Mouse (Mus musculus) CH12.LX (cell line): Measurements from ENCODE around the gene Hist1h4n. TPM values are rescaled to one million over a fixed set of nuclear protein-coding genes. Genes with fewer than 3 reads are reported as not detected.
"Not testable (repeated sequence)": the region's sequence is repeated elsewhere in the genome, so short reads cannot be mapped to it uniquely, and the experiment has no call there.

ENCODE experiments used
- DNase-seq: peaks from one replicate; pipeline ENCODE4 v3.0.0-alpha.2; 2013; ENCODE audit errors: extremely low read depth
- H3K27ac ChIP-seq: 2 replicates; pipeline ENCODE4 v1.5.1; 2012; ENCODE audit warnings: low read depth, mild to moderate bottlenecking, control low read depth, moderate library complexity; ENCODE audit not compliant: insufficient read depth
- H3K27me3 ChIP-seq: replicated peaks from 2 replicates; pipeline ENCODE3; 2012; ENCODE audit warnings: inconsistent platforms
- H3K36me3 ChIP-seq, 2 experiments: replicated peaks in 1 of 2; 2 replicates each; pipeline versions ENCODE3 to v1.6.1; 2012; ENCODE audit warnings: inconsistent platforms in 1 of 2, low read length in 1 of 2, mild to moderate bottlenecking in 1 of 2, mixed read lengths in 1 of 2, moderate library complexity in 1 of 2; ENCODE audit not compliant: control insufficient read depth in 1 of 2, insufficient read depth in 1 of 2
- H3K4me1 ChIP-seq, 2 experiments: 2 replicates each; pipeline ENCODE4 v1.6.1; 2012; ENCODE audit warnings: inconsistent platforms in 1 of 2, moderate library complexity in 1 of 2; ENCODE audit not compliant: insufficient read depth in 2 of 2, control insufficient read depth in 1 of 2
- H3K4me2 ChIP-seq: 2 replicates; pipeline ENCODE4 v1.6.1; 2012; ENCODE audit warnings: low read depth, mild to moderate bottlenecking, control low read depth; ENCODE audit not compliant: poor library complexity, insufficient read depth, severe bottlenecking
- H3K4me3 ChIP-seq, 3 experiments: fragments of 150-350 bp in 1 of 3; sonication (generic) in 1 of 3; replicated peaks in 1 of 3; 2 replicates each; pipeline versions ENCODE3 to v1.5.1; 2011 to 2012; ENCODE audit warnings: low read depth in 2 of 3, low read length in 2 of 3, mild to moderate bottlenecking in 2 of 3, moderate library complexity in 2 of 3, control low read depth in 1 of 3, improper control_type of control experiment in 1 of 3, inconsistent platforms in 1 of 3, mixed read lengths in 1 of 3; ENCODE audit not compliant: poor library complexity in 1 of 3
- H3K79me2 ChIP-seq: replicated peaks from 2 replicates; pipeline ENCODE4 v1.6.1; 2012; ENCODE audit warnings: mild to moderate bottlenecking, moderate library complexity; ENCODE audit not compliant: control insufficient read depth, poor library complexity, insufficient read depth, severe bottlenecking; ENCODE audit errors: extremely low read depth
- H3K9ac ChIP-seq: 2 replicates; pipeline ENCODE4 v1.6.1; 2012; ENCODE audit warnings: low read depth, mild to moderate bottlenecking, control low read depth, moderate library complexity; ENCODE audit not compliant: insufficient read depth
- H3K9me3 ChIP-seq: replicated peaks from 2 replicates; pipeline ENCODE3; 2012; ENCODE audit warnings: low read length, inconsistent platforms, mixed read lengths
- BHLHE40 ChIP-seq: IDR thresholded peaks from 2 replicates; pipeline ENCODE4 v1.6.1; 2011; ENCODE audit warnings: mild to moderate bottlenecking, low read depth, low read length, improper control_type of control experiment
- POLR2A ChIP-seq: IDR thresholded peaks from 2 replicates; pipeline ENCODE4 v1.6.1; 2011; ENCODE audit warnings: low read depth, mild to moderate bottlenecking, improper control_type of control experiment, low read length
- POLR2AphosphoS2 ChIP-seq: IDR thresholded peaks from 2 replicates; pipeline ENCODE4 v1.6.1; 2011; ENCODE audit warnings: low read depth, low read length, improper control_type of control experiment
- ZMIZ1 ChIP-seq: IDR thresholded peaks from 2 replicates; pipeline ENCODE4 v1.6.1; 2012; ENCODE audit warnings: low read depth, mild to moderate bottlenecking, inconsistent platforms, low read length, improper control_type of control experiment
- dilution Hi-C: fragments of 300-500 bp; cut with MboI; formaldehyde crosslinking; loops from 2 replicates; pipeline ENCODE4 v1.14.3; 2020; ENCODE audit warnings: low sequenced_read_pairs; ENCODE audit not compliant: extremely low pct_unique_long_range_greater_than_20kb, extremely low pct_ligation_motif_present
- in situ Hi-C: fragments of 300-500 bp; cut with MboI; formaldehyde crosslinking; loops from 3 replicates; pipeline ENCODE4 v1.14.3; 2019; ENCODE audit warnings: low sequenced_read_pairs, low pct_ligation_motif_present, low pct_unique_long_range_greater_than_20kb, mixed read lengths
- polyA plus RNA-seq: library from polyadenylated mRNA; unstranded; fragments of >175 nt; gene quantifications from 2 replicates; pipeline ENCODE4 v1.2.1, GENCODE M21; 2012; ENCODE audit warnings: low read depth; ENCODE audit not compliant: insufficient read length
- total RNA-seq, 2 experiments: library from RNA; depleted of rRNA; stranded (reverse); fragments of 300-350 nt in 1 of 2; fragments of >200 nt in 1 of 2; gene quantifications; 2 replicates each; pipeline ENCODE4 v1.2.3; 2012 to 2014

Gene Hist1h4n
- total and polyA plus RNA-seq, 3 experiments = 152 to 5,322 TPM; not detected in 1

DNA sequence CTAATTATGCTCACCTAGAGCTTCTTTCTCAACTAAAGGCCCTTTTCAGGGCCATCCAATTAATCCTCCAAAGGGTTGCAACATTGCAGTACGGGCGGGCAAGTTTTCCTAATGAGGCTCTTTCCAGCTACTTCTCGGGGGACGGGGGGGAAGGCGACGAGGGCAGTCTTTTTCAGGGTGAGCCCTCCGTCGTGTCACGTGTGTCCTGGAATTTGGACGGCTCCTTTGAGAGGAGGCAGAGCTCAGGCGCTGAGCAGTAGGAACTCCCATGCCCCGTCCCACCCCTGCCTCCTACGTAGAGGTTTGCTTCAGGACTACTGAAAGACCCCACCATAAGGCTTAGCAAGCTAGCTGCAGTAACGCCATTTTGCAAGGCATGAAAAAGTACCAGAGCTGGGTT is 19.9 kb downstream of the Hist1h4n start:
- DNase-seq, in situ Hi-C loops, H3K4me1 ChIP-seq, H3K79me2 ChIP-seq, H3K9me3 ChIP-seq, H3K27me3 ChIP-seq, H3K36me3 ChIP-seq, dilution Hi-C loops: not testable (repeated sequence)
- H3K4me3 ChIP-seq = peak overlapping the region in 1 of 3 experiments; percentile 24
- 0 out of 2 replicates have a peak overlapping the region, but pooled peaks have one; percentile 33 for H3K9ac ChIP-seq
- H3K27ac ChIP-seq = peak overlapping the region; percentile 86
- TF ChIP-seq POLR2AphosphoS2 = 0 out of 2 replicates have a peak, but pooled peaks have one; percentile 33
- TF ChIP-seq ZMIZ1 = 0 out of 2 replicates have a peak, but pooled peaks have one; percentile 45
- peak; percentile 53 for TF ChIP-seq POLR2A
- TF ChIP-seq BHLHE40 = 0 out of 2 replicates have a peak, but pooled peaks have one; percentile 13
- H3K4me2 ChIP-seq = peak overlapping the region; percentile 31; the same call in 1 of the 2 replicates

DNA sequence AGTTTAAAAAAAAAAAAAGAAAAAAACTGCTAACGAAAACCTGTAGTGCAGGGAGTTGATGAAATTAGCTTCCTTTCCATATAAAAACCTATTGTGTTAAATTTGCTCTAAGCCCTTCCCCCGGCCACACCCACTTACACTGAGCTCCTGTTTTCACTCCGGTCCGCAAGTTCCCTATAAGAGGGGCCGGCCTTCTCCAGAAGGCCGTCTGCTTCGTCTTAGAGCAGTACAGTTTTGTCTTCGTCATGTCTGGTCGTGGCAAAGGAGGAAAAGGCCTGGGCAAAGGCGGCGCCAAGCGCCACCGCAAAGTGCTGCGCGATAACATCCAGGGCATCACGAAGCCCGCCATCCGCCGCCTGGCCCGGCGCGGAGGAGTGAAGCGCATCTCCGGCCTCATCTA is 20.5 kb downstream of the Hist1h4n start, which contains the start of gene Hist1h4m:
TSS of gene Hist1h4m (plus strand) at position 208 of the 400 bp plus-strand sequence.
- H3K9ac ChIP-seq = 0 out of 2 replicates have a peak within 1 kb of the TSS, but pooled peaks have one; percentile 33
- dilution Hi-C loops, in situ Hi-C loops, H3K36me3 ChIP-seq, H3K4me1 ChIP-seq, H3K9me3 ChIP-seq, H3K79me2 ChIP-seq, DNase-seq, H3K27me3 ChIP-seq: not testable (repeated sequence)
- peak within 1 kb of the TSS in 1 of 3 experiments; percentile 24 for H3K4me3 ChIP-seq
- H3K27ac ChIP-seq = peak within 1 kb of the TSS; percentile 86
- peak within 1 kb of the TSS; percentile 31; the same call in 1 of the 2 replicates for H3K4me2 ChIP-seq

DNA sequence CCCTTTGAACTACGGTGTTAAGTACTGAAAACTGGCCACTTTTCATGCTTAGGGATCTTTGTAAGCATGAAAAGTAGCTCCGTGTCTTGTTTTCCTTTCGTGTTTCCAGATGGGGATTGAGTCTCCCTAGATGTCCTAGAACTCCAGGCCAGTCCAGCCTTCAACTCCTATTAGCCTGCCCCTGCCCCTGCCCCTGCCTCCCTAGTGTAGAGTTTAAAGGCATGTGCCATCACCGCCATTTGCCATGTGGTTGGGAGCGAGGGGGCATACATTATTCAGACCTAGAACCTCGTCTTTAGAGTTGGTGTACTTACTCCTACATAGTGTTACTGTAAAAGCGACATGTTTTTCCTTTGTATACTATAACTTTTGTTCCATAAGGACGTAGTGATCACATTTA is 20.9 kb downstream of the Hist1h4n start:
- H3K36me3 ChIP-seq, DNase-seq, dilution Hi-C loops, in situ Hi-C loops, H3K27me3 ChIP-seq, H3K27ac ChIP-seq, H3K9ac ChIP-seq, H3K4me1 ChIP-seq, H3K79me2 ChIP-seq, H3K9me3 ChIP-seq, H3K4me2 ChIP-seq, H3K4me3 ChIP-seq: not testable (repeated sequence)

DNA sequence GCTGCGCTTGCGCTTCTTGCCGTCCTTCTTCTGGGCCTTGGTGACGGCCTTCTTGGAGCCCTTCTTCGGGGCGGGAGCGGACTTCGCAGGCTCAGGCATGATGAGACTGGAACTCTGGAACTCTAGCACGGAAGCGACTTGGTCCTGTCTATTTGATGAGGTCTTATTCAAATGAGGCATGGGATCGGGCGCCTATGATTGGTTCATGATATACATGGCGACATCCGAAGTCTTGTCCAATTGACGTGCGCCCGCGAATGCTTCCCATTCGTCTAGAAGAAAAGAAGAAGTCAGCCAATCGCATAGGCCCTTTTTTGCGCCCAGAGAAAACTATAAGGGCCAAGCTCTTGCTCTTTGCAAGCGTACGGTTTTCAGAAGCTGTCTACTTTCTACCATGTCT is 21.9 kb downstream of the Hist1h4n start, which contains the start of the genes Hist1h2bq and Hist1h2ao:
TSS of gene Hist1h2bq (minus strand) at position 125 of the 400 bp plus-strand sequence.
TSS of gene Hist1h2ao (plus strand) at position 393 of the 400 bp plus-strand sequence.
- H3K27me3 ChIP-seq, DNase-seq, H3K27ac ChIP-seq, H3K79me2 ChIP-seq, H3K9me3 ChIP-seq, H3K4me2 ChIP-seq, H3K4me3 ChIP-seq, dilution Hi-C loops, H3K9ac ChIP-seq, H3K36me3 ChIP-seq, in situ Hi-C loops, H3K4me1 ChIP-seq: not testable (repeated sequence)

- dilution Hi-C loops, H3K9ac ChIP-seq, H3K4me3 ChIP-seq, H3K27me3 ChIP-seq, H3K36me3 ChIP-seq, DNase-seq, H3K9me3 ChIP-seq, H3K27ac ChIP-seq, H3K79me2 ChIP-seq, H3K4me1 ChIP-seq, in situ Hi-C loops, H3K4me2 ChIP-seq: not testable (repeated sequence)
Observed at GRCm38 (mm10) chr13:21803058-21803457, 28.9 kb downstream of the Hist1h4n start.

GRCm38 (mm10) chr13:21797163-21797562 is 34.8 kb downstream of the Hist1h4n start:
- in situ Hi-C loops = not testable (repeated sequence)

More at GRCm38 (mm10) chr13:21797163-21797562, 34.8 kb downstream of the Hist1h4n start:
- dilution Hi-C loops, H3K4me1 ChIP-seq, H3K4me3 ChIP-seq, H3K4me2 ChIP-seq, DNase-seq, H3K36me3 ChIP-seq, H3K27ac ChIP-seq, H3K9me3 ChIP-seq, H3K27me3 ChIP-seq, H3K9ac ChIP-seq, H3K79me2 ChIP-seq: not testable (repeated sequence)
